Mouse (Mus musculus): Measurements from ENCODE around the gene Fam126a. TPM values are rescaled to one million over a fixed set of nuclear protein-coding genes. Genes with fewer than 3 reads are reported as not detected.

Gene Fam126a
- total and polyA plus RNA-seq, 3 experiments = 30.0 to 51.1 (median 34.7) TPM

GRCm38 (mm10) chr5:24053245-24054190, 23.0 kb upstream of the Fam126a start (continued):
- peak; percentile 69; the same call in 1 of the 2 replicates for TF ChIP-seq MAFK (IDR thresholded peaks at IDR 0.05; ENCODE audit: borderline replicate concordance, low read depth, low read length)
- peak; percentile 53; the same call in 1 of the 2 replicates for TF ChIP-seq MYB (IDR thresholded peaks at IDR 0.05; ENCODE audit: low read depth, low read length)
- peak; percentile 83 for TF ChIP-seq POLR2AphosphoS2 (IDR thresholded peaks at IDR 0.05; ENCODE audit: low read length)
- TF ChIP-seq SMC3 (IDR thresholded peaks at IDR 0.05; ENCODE audit: low read depth, low read length) = no peak; the same call in 1 of the 2 replicates
- TF ChIP-seq POLR2A (IDR thresholded peaks at IDR 0.05; ENCODE audit: control insufficient read depth in 1 of 2, insufficient read depth in 1 of 2, low read depth in 1 of 2, low read length in 2 of 2, poor library complexity in 1 of 2) = peak in 1 of 2 experiments; percentile 65; a peak in 2 of 4 replicates
- peak; percentile 12; the same call in 1 of the 2 replicates for TF ChIP-seq TCF12 (IDR thresholded peaks at IDR 0.05; ENCODE audit: low read depth, low read length)
- TF ChIP-seq MAZ (IDR thresholded peaks at IDR 0.05; ENCODE audit: low read depth, low read length) = no peak
- no peak for TF ChIP-seq KAT2A (conservative IDR thresholded peaks at IDR 0.05; ENCODE audit: low read depth, low read length)
- TF ChIP-seq TAL1 (IDR thresholded peaks at IDR 0.05; ENCODE audit: low read length) = peak; percentile 44
- TF ChIP-seq MXI1 (IDR thresholded peaks at IDR 0.05; ENCODE audit: low read depth, low read length) = 0 out of 2 replicates have a peak, but pooled peaks have one; percentile 66
- no peak for TF ChIP-seq ZC3H11A (IDR thresholded peaks at IDR 0.05; ENCODE audit: low read depth, low read length)
- peak; percentile 68 for TF ChIP-seq SIN3A (IDR thresholded peaks at IDR 0.05; ENCODE audit: low read length)
- TF ChIP-seq MAX (IDR thresholded peaks at IDR 0.05; ENCODE audit: low read length) = no peak

DNA sequence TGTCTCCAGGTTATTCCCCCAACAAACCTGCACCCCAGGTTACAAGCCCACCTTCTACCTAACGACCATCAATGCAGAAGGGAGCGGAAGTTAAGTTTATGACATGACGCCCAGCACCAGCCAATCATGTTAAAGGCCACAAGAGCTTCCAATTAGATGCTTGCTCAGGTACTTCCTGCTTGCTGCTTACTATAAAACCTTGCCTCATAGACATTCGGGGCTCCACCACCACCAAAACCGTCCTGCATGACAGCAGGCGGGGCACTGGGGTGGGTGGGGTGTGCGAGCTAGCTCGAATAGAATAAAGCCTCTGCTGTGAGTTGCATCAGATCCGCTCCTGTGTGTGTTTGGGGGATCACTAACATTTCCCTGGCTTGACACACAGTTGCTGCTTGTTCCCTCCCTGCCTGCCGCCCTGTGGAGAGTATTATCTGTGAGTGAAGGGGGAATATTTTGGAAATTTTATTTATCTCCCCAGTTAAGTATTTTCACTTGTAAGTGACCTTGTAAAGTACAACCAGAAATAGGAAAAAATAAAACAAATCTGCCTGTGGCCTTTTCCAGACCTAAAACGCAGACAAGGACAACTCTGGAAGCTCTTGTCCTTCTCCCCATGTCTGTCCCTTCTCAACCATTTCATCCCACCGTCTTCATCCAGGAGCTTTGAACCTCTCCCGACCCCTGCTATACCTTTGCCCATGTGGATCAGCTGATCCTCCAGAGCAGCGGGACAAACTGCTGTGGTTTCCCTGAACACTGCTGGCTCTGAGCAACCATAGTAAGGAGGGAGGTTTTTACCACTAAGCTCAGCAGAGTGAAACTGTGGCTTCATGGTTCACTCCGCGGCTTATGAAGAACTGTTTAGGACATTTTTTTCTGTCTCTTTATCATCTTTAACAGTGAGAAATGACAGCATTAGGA, 21.5 kb upstream of the Fam126a start:
- TF ChIP-seq EP300 (IDR thresholded peaks at IDR 0.05; ENCODE audit: low read depth in 1 of 2, low read length in 2 of 2) = peak in 1 of 2 experiments; percentile 18; a peak in 2 of 4 replicates
- peak; percentile 8 for TF ChIP-seq SIN3A (IDR thresholded peaks at IDR 0.05; ENCODE audit: low read length)
- TF ChIP-seq GATA1 (IDR thresholded peaks at IDR 0.05; ENCODE audit: low read depth, low read length) = 0 out of 2 replicates have a peak, but pooled peaks have one; percentile 4
- TF ChIP-seq ETS1 (IDR thresholded peaks at IDR 0.05; ENCODE audit: low read depth, low read length) = peak; percentile 53
- TF ChIP-seq POLR2A (IDR thresholded peaks at IDR 0.05; ENCODE audit: control insufficient read depth in 1 of 2, insufficient read depth in 1 of 2, low read depth in 1 of 2, low read length in 2 of 2, poor library complexity in 1 of 2) = peak; percentile 27 to 81; a peak in 3 of 4 replicates
- no peak; the same call in 1 of the 2 replicates for TF ChIP-seq MXI1 (IDR thresholded peaks at IDR 0.05; ENCODE audit: low read depth, low read length)
- peak; percentile 71 for TF ChIP-seq ZMIZ1 (IDR thresholded peaks at IDR 0.05; ENCODE audit: low read depth, low read length)
- TF ChIP-seq POLR2AphosphoS2 (IDR thresholded peaks at IDR 0.05; ENCODE audit: low read length) = peak; percentile 33; the same call in 1 of the 2 replicates
- no peak for TF ChIP-seq RCOR1 (IDR thresholded peaks at IDR 0.05; ENCODE audit: low read depth, low read length)
- no peak for TF ChIP-seq MAX (IDR thresholded peaks at IDR 0.05; ENCODE audit: low read length)
- TF ChIP-seq HCFC1 (IDR thresholded peaks at IDR 0.05; ENCODE audit: low read depth, low read length) = peak; percentile 26; the same call in 1 of the 2 replicates
- peak; percentile 48; the same call in 1 of the 2 replicates for TF ChIP-seq NELFE (IDR thresholded peaks at IDR 0.05; ENCODE audit: low read depth, low read length)
- peak; percentile 77 for TF ChIP-seq TBP (IDR thresholded peaks at IDR 0.05; ENCODE audit: low read depth, low read length)
- TF ChIP-seq SMC3 (IDR thresholded peaks at IDR 0.05; ENCODE audit: low read depth, low read length) = 0 out of 2 replicates have a peak, but pooled peaks have one; percentile 4
- no peak for TF ChIP-seq MYC (IDR thresholded peaks at IDR 0.05; ENCODE audit: low read depth, low read length)
- peak; percentile 84 for TF ChIP-seq MAZ (IDR thresholded peaks at IDR 0.05; ENCODE audit: low read depth, low read length)
- TF ChIP-seq ELF1 (IDR thresholded peaks at IDR 0.05; ENCODE audit: low read depth, low read length) = peak; percentile 78
- no peaks in the 10 kb centered on the region for H3K9me3 ChIP-seq (replicated peaks; ENCODE audit: insufficient read depth, low read length)
- peak overlapping the region; percentile 68 to 74 for H3K4me3 ChIP-seq (ENCODE audit: control insufficient read depth in 1 of 2, insufficient read depth in 1 of 2, low read depth in 2 of 2, low read length in 2 of 2)
- peak overlapping the region; percentile 90 for H3K27ac ChIP-seq (ENCODE audit: control insufficient read depth, low read depth, low read length)
- peak overlapping the region; percentile 86 for H3K9ac ChIP-seq (ENCODE audit: control insufficient read depth, low read depth, low read length, poor library complexity, severe bottlenecking)
- H3K36me3 ChIP-seq (ENCODE audit: control insufficient read depth in 1 of 2, insufficient read depth in 2 of 2, low read length in 2 of 2) = peaks cover 0 to 12% of the 10 kb centered on the region in 2 experiments; a peak in 2 of 4 replicates
- H3K79me2 ChIP-seq (ENCODE audit: control insufficient read depth, insufficient read depth, low read length, poor library complexity) = peaks cover 1% of the 10 kb centered on the region; the same call in 1 of the 2 replicates
- peak; percentile 92 for DNase-seq (ENCODE audit: low read depth, low spot score)
- peaks cover 0 to 6% of the 10 kb centered on the region in 2 experiments; a peak in 2 of 4 replicates for H3K27me3 ChIP-seq (ENCODE audit: control insufficient read depth in 1 of 2, insufficient read depth in 2 of 2, low read length in 2 of 2)
- peaks cover 4 to 6% of the 10 kb centered on the region in 2 experiments; a peak in 3 of 4 replicates for H3K4me1 ChIP-seq (ENCODE audit: control insufficient read depth in 1 of 2, insufficient read depth in 2 of 2, low read length in 2 of 2)
